Mouse (Mus musculus) liver, adult 2 months (tissue): ENCODE measurements around the gene Snrpa1. TPM values are rescaled to one million over a fixed set of nuclear protein-coding genes. Genes with fewer than 3 reads are reported as not detected.

Experiments
- DNase-seq: peaks from one replicate; pipeline ENCODE4 v3.0.0-alpha.2; 2011; ENCODE audit warnings: low read depth, low spot score; ENCODE audit errors: extremely low read depth
- H3K27ac ChIP-seq: fragments of 200-500 bp; replicated peaks from 2 replicates; pipeline ENCODE4 v1.5.1; 2012; ENCODE audit warnings: low read depth, mild to moderate bottlenecking, control low read depth, inconsistent platforms, low read length; ENCODE audit not compliant: insufficient read depth
- H3K27me3 ChIP-seq: fragments of 200-500 bp; 2 replicates; pipeline ENCODE4 v1.6.1; 2012; ENCODE audit warnings: mild to moderate bottlenecking, moderate library complexity, low read length, inconsistent platforms; ENCODE audit not compliant: control insufficient read depth, insufficient read depth
- H3K36me3 ChIP-seq: fragments of 200-500 bp; 2 replicates; pipeline ENCODE4 v1.6.1; 2012; ENCODE audit warnings: low read length, inconsistent platforms; ENCODE audit not compliant: control insufficient read depth, insufficient read depth
- H3K4me1 ChIP-seq: fragments of 200-500 bp; 2 replicates; pipeline ENCODE4 v1.6.1; 2011; ENCODE audit warnings: low read length; ENCODE audit not compliant: control insufficient read depth, insufficient read depth
- H3K4me3 ChIP-seq: fragments of 200-500 bp; 2 replicates; pipeline ENCODE4 v1.5.1; 2011; ENCODE audit warnings: low read depth, mild to moderate bottlenecking, control low read depth, low read length, moderate library complexity; ENCODE audit not compliant: insufficient read depth
- H3K79me2 ChIP-seq: fragments of 200-500 bp; 2 replicates; pipeline ENCODE4 v1.6.1; 2012; ENCODE audit warnings: inconsistent platforms, mild to moderate bottlenecking, low read length, moderate library complexity; ENCODE audit not compliant: control insufficient read depth, insufficient read depth
- H3K9ac ChIP-seq: fragments of 200-500 bp; 2 replicates; pipeline ENCODE4 v1.6.1; 2012; ENCODE audit warnings: low read depth, mild to moderate bottlenecking, control low read depth, inconsistent platforms, low read length
- CTCF ChIP-seq: fragments of 200-500 bp; IDR thresholded peaks from 2 replicates; pipeline ENCODE4 v1.5.1; 2011; ENCODE audit warnings: low read depth, low read length, control low read depth
- POLR2A ChIP-seq: fragments of 200-500 bp; IDR thresholded peaks from 2 replicates; pipeline ENCODE4 v1.6.1; 2011; ENCODE audit warnings: low read length, control low read depth; ENCODE audit not compliant: insufficient read depth; ENCODE audit errors: extremely low read depth
- WGBS: fragments of 180-500 bp; shearing (Covaris S2); methylation state at CpG from one replicate; pipeline ENCODE4 v1.1.7; 2018; 5-methylcytosine and 5-hydroxymethylcytosine counted together
- polyA plus RNA-seq: library from polyadenylated mRNA; depleted of rRNA; stranded (reverse); fragments of >200 nt; gene quantifications from 2 replicates; pipeline ENCODE4 v1.2.3, GENCODE M21; 2012; rRNA removed
- total RNA-seq: library from RNA; depleted of rRNA; stranded (reverse); fragments of >200 nt; gene quantifications from 2 replicates; pipeline ENCODE4 v1.2.3, GENCODE M21; 2014; rRNA removed

Snrpa1 gene
- total and polyA plus RNA-seq, 2 experiments, result 9.8 to 18.9 TPM

DNA sequence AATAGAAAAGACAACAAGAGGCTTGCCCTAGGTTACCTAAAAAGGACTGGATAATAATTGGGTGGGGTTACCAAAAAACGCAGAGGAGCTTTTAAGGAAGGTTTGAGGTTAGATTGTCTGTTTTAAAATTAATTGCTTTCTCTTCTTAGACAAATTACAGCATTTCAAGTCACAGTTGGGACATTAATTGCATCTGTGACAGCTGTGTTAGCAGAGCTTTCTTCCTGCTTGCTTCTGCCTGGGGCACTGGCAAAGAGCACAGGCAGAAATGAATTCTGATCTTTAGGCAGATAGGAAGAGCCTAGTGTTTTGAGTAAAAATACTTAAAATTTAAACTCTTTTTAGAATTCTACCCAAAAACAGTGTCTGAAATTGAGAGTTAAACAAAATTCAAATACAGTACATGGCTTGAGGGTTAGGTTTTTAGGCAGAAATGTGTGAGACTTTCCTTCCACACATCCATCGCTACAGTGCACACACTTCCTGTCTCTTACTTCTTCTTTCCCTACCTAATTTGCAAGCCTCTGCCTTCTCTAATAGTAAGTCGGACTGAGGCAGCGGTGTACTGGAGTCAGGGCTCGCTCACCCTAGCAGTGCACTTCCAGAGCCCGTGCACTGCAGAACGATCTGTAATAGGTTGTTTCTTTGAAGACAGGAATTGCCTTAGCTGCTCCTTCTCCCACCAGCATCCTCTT, 62.0 kb downstream of the Snrpa1 start:
- H3K4me3 ChIP-seq, result no peak overlapping the region
- no peak for DNase-seq
- no peaks in the 10 kb centered on the region; the same call in 1 of the 2 replicates for H3K4me1 ChIP-seq
- H3K27me3 ChIP-seq, result no peaks in the 10 kb centered on the region
- WGBS, result 85% methylated on average over 7 of the region's 7 CpGs
- peaks cover 5% of the 10 kb centered on the region; the same call in 1 of the 2 replicates for H3K79me2 ChIP-seq
- no peak for TF ChIP-seq CTCF
- TF ChIP-seq POLR2A, result no peak
- no peak overlapping the region for H3K27ac ChIP-seq
- no peak overlapping the region for H3K9ac ChIP-seq
- H3K36me3 ChIP-seq, result no peaks in the 10 kb centered on the region

Other genes starting within 250 kb of the Snrpa1 start
- 46.2 and 50.2 TPM in 2 replicates for gene Pcsk6, start 197.3 kb upstream of the Snrpa1 start, total RNA-seq
- gene Pcsk6, start 197.3 kb upstream of the Snrpa1 start, polyA plus RNA-seq, result 43.2 and 45.8 TPM in 2 replicates
- gene Gm45213, start 15.4 kb upstream of the Snrpa1 start, total RNA-seq, result not detected in 2 replicates
- gene Gm45213, start 15.4 kb upstream of the Snrpa1 start, polyA plus RNA-seq, result not detected in 2 replicates
- gene Selenos, start 20.6 kb downstream of the Snrpa1 start, total RNA-seq, result 68.9 and 94.2 TPM in 2 replicates
- gene Selenos, start 20.6 kb downstream of the Snrpa1 start, polyA plus RNA-seq, result 140 and 164 TPM in 2 replicates
- 3.4 and 3.9 TPM in 2 replicates for gene Chsy1, start 50.5 kb downstream of the Snrpa1 start, total RNA-seq
- 1.3 TPM in 2 replicates for gene Chsy1, start 50.5 kb downstream of the Snrpa1 start, polyA plus RNA-seq